Mouse (Mus musculus): ENCODE results near the gene Baz1a.

Baz1a gene

DNA sequence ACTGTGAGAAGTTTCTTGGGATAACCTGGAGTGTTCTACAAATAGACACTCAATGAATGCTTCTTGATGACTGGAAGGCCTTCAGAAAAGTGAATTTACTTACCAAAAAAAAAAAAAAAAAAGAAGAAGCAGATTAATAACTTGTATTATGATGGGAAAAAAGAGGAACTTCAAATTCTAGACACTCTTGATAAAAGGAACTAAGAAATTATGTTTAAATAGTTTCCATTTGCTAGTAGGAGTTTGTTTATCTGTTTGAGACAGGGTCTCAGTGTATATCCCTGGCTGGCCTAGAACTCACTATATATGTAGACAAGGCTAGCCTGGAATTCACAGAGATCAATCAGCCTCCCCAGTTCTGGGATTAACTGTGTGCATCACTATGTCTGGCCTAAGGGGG, 169.7 kb downstream of the Baz1a start:
- no peak for DNase-seq
